Mouse (Mus musculus) liver, embryonic 15.5 days (tissue): Measurements from ENCODE around the gene Cops3. TPM values are rescaled to one million over a fixed set of nuclear protein-coding genes. Genes with fewer than 3 reads are reported as not detected.

Source experiments
- ATAC-seq: fragments of 200-750 bp; cut with Nextera tagmentation; 2 replicates; pipeline ENCODE4 v1.8.0; 2017; ENCODE audit warnings: moderate number of reproducible peaks, mild to moderate bottlenecking, moderate library complexity; ENCODE audit not compliant: insufficient read depth
- H3K27ac ChIP-seq: fragments of 300-500 bp; sonication (generic); replicated peaks from 2 replicates; pipeline ENCODE4 v1.5.1; 2015; ENCODE audit warnings: mild to moderate bottlenecking, inconsistent platforms
- H3K27me3 ChIP-seq: fragments of 300-500 bp; sonication (generic); 2 replicates; pipeline ENCODE4 v1.6.1; 2015; ENCODE audit warnings: mild to moderate bottlenecking, inconsistent platforms
- H3K36me3 ChIP-seq: fragments of 300-500 bp; sonication (generic); replicated peaks from 2 replicates; pipeline ENCODE4 v1.6.1; 2015; ENCODE audit warnings: moderate library complexity, mild to moderate bottlenecking, inconsistent platforms
- H3K4me1 ChIP-seq: fragments of 300-500 bp; sonication (generic); replicated peaks from 2 replicates; pipeline ENCODE4 v1.6.1; 2015; ENCODE audit warnings: inconsistent platforms
- H3K4me2 ChIP-seq: fragments of 300-500 bp; sonication (generic); 2 replicates; pipeline ENCODE4 v1.6.1; 2015; ENCODE audit warnings: moderate library complexity, mild to moderate bottlenecking, inconsistent platforms
- H3K4me3 ChIP-seq: fragments of 300-500 bp; sonication (generic); replicated peaks from 2 replicates; pipeline ENCODE4 v1.5.1; 2015; ENCODE audit warnings: mild to moderate bottlenecking, inconsistent platforms
- H3K9ac ChIP-seq: fragments of 300-500 bp; sonication (generic); 2 replicates; pipeline ENCODE4 v1.6.1; 2015; ENCODE audit warnings: moderate library complexity, mild to moderate bottlenecking, inconsistent platforms
- H3K9me3 ChIP-seq: fragments of 300-500 bp; sonication (generic); replicated peaks from 2 replicates; pipeline ENCODE4 v1.6.1; 2016; ENCODE audit warnings: inconsistent platforms
- WGBS: fragments of 180-500 bp; shearing (Covaris S2); methylation state at CpG from one replicate; pipeline ENCODE4 v1.1.7; 2015; ENCODE audit warnings: mixed read lengths; ENCODE audit not compliant: insufficient replicate concordance; 5-methylcytosine and 5-hydroxymethylcytosine counted together
- polyA plus RNA-seq: library from polyadenylated mRNA; unstranded; fragments of >200 nt; fragmentation: Nextera tagmentation; extraction: Ambion mirVana; gene quantifications from 2 replicates; pipeline ENCODE4 v1.2.1, GENCODE M21; 2015

Gene Cops3
- polyA plus RNA-seq, 1 experiment from 2014 or later: 89.6 TPM

GRCm38 (mm10) chr11:59811211-59811610, 28.4 kb downstream of the Cops3 start:
- Histone ChIP-seq H3K9me3 (no peaks in the 10 kb centered on the region), H3K4me2 (peak overlapping the region; percentile 94), H3K27ac (peak overlapping the region; percentile 93; the same call in 1 of the 2 replicates), H3K27me3 (no peaks in the 10 kb centered on the region), H3K36me3 (peaks cover 19% of the 10 kb centered on the region), H3K4me1 (peaks cover 39% of the 10 kb centered on the region), H3K4me3 (no peak overlapping the region), H3K9ac (no peak overlapping the region)
- WGBS: 58% methylated on average over 4 of the region's 4 CpGs
- ATAC-seq: no peak

- peaks cover 21% of the 10 kb centered on the region for H3K36me3 ChIP-seq
- H3K27me3 ChIP-seq: no peaks in the 10 kb centered on the region
- WGBS: 41% methylated on average over 14 of the region's 14 CpGs
- H3K4me3 ChIP-seq: peak overlapping the region; percentile 83
- H3K9me3 ChIP-seq: no peaks in the 10 kb centered on the region
- peak overlapping the region; percentile 89 for H3K9ac ChIP-seq
- H3K4me1 ChIP-seq: peaks cover 39% of the 10 kb centered on the region
- peak overlapping the region; percentile 94 for H3K4me2 ChIP-seq
- ATAC-seq: no peak
- H3K27ac ChIP-seq: peak overlapping the region; percentile 93
Observed at GRCm38 (mm10) chr11:59810480-59811158, 29.0 kb downstream of the Cops3 start.

- Histone ChIP-seq H3K4me2 (peak within 1 kb of the TSS; percentile 94), H3K4me3 (peak within 1 kb of the TSS; percentile 83), H3K9me3 (no peaks in the 10 kb centered on the region), H3K36me3 (peaks cover 28% of the 10 kb centered on the region), H3K27me3 (no peaks in the 10 kb centered on the region), H3K4me1 (peaks cover 39% of the 10 kb centered on the region), H3K27ac (peak within 1 kb of the TSS; percentile 93), H3K9ac (peak within 1 kb of the TSS; percentile 89)
- under 1% methylated on average over 52 of the region's 52 CpGs for WGBS
- peak; percentile 94 for ATAC-seq
Observed at GRCm38 (mm10) chr11:59809670-59810474, 29.8 kb downstream of the Cops3 start, which contains the start of gene Flcn. TSS of gene Flcn (minus strand) at chr11:59810016.

DNA sequence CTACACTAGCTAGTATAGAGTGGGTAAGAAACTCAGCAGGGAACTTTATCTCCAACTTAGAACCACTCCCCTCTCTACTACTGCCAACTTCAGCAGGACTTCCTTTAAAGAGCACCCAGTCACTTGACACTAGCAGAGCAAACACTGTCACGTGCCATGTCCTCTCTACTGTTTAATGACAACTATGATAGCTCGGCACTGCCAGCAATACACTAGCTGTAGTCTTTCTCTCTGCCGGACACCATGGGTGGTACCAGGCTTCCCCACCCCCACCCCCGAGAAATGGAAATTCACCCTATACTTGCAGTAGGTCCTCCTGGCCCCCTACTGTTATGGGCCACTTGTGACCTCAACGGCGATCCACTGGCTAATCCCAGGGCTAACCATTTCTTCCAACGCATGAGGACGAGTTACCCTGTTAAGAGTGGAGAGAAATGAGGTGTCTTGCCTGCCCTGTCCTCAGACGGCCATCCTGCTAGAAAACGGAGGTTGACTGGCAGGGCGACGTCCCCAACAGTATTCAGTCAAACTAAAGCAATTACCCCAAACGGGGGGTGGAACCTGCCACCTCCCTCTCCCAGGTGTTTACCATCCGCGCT, 30.5 kb downstream of the Cops3 start:
- no peaks in the 10 kb centered on the region for H3K9me3 ChIP-seq
- no peaks in the 10 kb centered on the region for H3K27me3 ChIP-seq
- H3K27ac ChIP-seq: peak overlapping the region; percentile 93
- under 1% methylated on average over 15 of the region's 15 CpGs for WGBS
- peak overlapping the region; percentile 83 for H3K4me3 ChIP-seq
- peak overlapping the region; percentile 89 for H3K9ac ChIP-seq
- peaks cover 32% of the 10 kb centered on the region for H3K4me1 ChIP-seq
- H3K4me2 ChIP-seq: peak overlapping the region; percentile 94
- H3K36me3 ChIP-seq: peaks cover 35% of the 10 kb centered on the region
- ATAC-seq: peak; percentile 29

GRCm38 (mm10) chr11:59808170-59808960, 31.3 kb downstream of the Cops3 start:
- Histone ChIP-seq H3K36me3 (peaks cover 43% of the 10 kb centered on the region), H3K4me1 (peaks cover 32% of the 10 kb centered on the region), H3K9me3 (no peaks in the 10 kb centered on the region), H3K27me3 (no peaks in the 10 kb centered on the region), H3K4me2 (peak overlapping the region; percentile 94), H3K9ac (peak overlapping the region; percentile 51; the same call in 1 of the 2 replicates), H3K4me3 (peak overlapping the region; percentile 83), H3K27ac (peak overlapping the region; percentile 93)
- no peak for ATAC-seq
- WGBS: 63% methylated on average over 14 of the region's 14 CpGs

- Histone ChIP-seq H3K9me3 (no peaks in the 10 kb centered on the region), H3K27ac (no peak overlapping the region), H3K4me2 (no peak overlapping the region), H3K9ac (no peak overlapping the region), H3K27me3 (no peaks in the 10 kb centered on the region), H3K4me1 (peaks cover 22% of the 10 kb centered on the region), H3K36me3 (peaks cover 68% of the 10 kb centered on the region), H3K4me3 (no peak overlapping the region)
- 91% methylated on average over 2 of the region's 2 CpGs for WGBS
- no peak for ATAC-seq
Observed at GRCm38 (mm10) chr11:59805656-59806055, 34.0 kb downstream of the Cops3 start.

GRCm38 (mm10) chr11:59805256-59805655, 34.4 kb downstream of the Cops3 start:
- peaks cover 72% of the 10 kb centered on the region for H3K36me3 ChIP-seq
- 76% methylated on average over 1 of the region's 1 CpGs for WGBS
- ATAC-seq: no peak
- no peaks in the 10 kb centered on the region for H3K9me3 ChIP-seq
- no peak overlapping the region for H3K4me3 ChIP-seq
- H3K4me1 ChIP-seq: peaks cover 18% of the 10 kb centered on the region
- no peak overlapping the region for H3K4me2 ChIP-seq
- no peak overlapping the region for H3K27ac ChIP-seq
- H3K27me3 ChIP-seq: no peaks in the 10 kb centered on the region
- no peak overlapping the region for H3K9ac ChIP-seq

DNA sequence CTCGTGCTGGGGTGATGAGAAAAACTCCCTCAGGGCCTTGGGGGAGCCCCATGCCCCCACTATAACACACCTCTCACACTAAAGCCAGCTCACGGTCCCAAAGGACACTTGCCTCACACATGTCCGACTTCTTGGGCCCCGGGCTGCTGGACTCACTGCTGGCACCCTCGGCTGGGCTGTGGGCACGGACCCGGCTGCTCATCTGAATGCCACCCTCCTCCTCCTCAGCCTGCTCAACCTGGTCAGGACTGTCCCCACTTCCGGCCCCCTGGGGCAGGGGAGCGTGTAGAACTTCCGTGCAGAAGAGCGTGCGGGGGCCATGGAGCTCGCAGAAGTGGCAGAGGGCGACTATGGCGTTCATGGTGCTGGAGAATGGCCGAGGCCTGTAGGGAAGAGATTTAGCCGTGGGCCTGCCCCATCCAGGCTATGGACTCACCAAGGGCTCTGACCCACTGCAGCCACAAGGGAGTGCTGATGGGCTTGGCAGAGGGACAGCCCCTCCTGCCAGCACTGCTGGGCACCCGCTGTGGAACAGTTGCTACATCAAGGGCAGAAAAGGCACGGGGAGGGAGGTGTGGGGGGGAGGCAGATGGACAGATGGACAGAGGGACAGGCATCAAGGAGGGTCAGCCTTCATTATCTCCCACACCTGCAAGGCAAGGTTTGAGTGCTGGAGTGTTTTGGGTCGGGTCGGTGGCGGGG, 35.1 kb downstream of the Cops3 start:
- H3K36me3 ChIP-seq: peaks cover 79% of the 10 kb centered on the region
- H3K4me2 ChIP-seq: no peak overlapping the region
- no peak overlapping the region for H3K27ac ChIP-seq
- no peak for ATAC-seq
- 79% methylated on average over 22 of the region's 22 CpGs for WGBS
- no peak overlapping the region for H3K4me3 ChIP-seq
- H3K4me1 ChIP-seq: peaks cover 18% of the 10 kb centered on the region
- H3K27me3 ChIP-seq: no peaks in the 10 kb centered on the region
- H3K9me3 ChIP-seq: no peaks in the 10 kb centered on the region
- H3K9ac ChIP-seq: no peak overlapping the region

- H3K4me3 ChIP-seq: no peak overlapping the region
- 83% methylated on average over 14 of the region's 14 CpGs for WGBS
- H3K9ac ChIP-seq: no peak overlapping the region
- peaks cover 8% of the 10 kb centered on the region for H3K4me1 ChIP-seq
- H3K4me2 ChIP-seq: no peak overlapping the region
- no peak for ATAC-seq
- H3K27ac ChIP-seq: no peak overlapping the region
- peaks cover 90% of the 10 kb centered on the region for H3K36me3 ChIP-seq
- H3K27me3 ChIP-seq: no peaks in the 10 kb centered on the region
- no peaks in the 10 kb centered on the region for H3K9me3 ChIP-seq
Observed at GRCm38 (mm10) chr11:59803516-59803915, 36.1 kb downstream of the Cops3 start.

- no peak for ATAC-seq
- no peaks in the 10 kb centered on the region for H3K27me3 ChIP-seq
- H3K4me2 ChIP-seq: no peak overlapping the region
- peaks cover 96% of the 10 kb centered on the region for H3K36me3 ChIP-seq
- WGBS: 83% methylated on average over 8 of the region's 8 CpGs
- H3K4me1 ChIP-seq: no peaks in the 10 kb centered on the region
- H3K4me3 ChIP-seq: no peak overlapping the region
- H3K9me3 ChIP-seq: no peaks in the 10 kb centered on the region
- no peak overlapping the region for H3K9ac ChIP-seq
- H3K27ac ChIP-seq: no peak overlapping the region
Observed at GRCm38 (mm10) chr11:59801881-59802280, 37.8 kb downstream of the Cops3 start.
